Mouse (Mus musculus): ENCODE data around the gene Slc6a11.

Gene Slc6a11

DNA sequence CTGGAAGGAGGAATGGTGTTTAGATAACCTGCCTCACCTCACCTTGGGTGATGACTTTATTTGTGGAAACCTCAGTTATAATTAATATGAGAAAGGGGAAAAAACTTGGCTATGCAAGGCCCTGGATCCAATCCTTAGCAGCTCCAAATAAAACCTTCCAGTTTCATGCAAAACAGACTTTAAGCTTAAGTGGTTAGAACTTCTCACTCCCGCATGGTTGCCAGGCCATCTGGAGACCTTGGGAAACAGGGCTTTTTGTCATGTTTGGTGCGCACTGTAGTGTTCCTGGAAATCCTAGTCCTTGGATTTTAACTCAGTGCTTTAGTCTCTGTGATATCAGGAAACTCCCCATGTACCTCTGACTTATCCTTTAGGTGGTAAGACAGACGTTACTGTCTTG, 47.1 kb downstream of the Slc6a11 start:
- no peak for DNase-seq (ENCODE audit: low read depth, low spot score)

DNA sequence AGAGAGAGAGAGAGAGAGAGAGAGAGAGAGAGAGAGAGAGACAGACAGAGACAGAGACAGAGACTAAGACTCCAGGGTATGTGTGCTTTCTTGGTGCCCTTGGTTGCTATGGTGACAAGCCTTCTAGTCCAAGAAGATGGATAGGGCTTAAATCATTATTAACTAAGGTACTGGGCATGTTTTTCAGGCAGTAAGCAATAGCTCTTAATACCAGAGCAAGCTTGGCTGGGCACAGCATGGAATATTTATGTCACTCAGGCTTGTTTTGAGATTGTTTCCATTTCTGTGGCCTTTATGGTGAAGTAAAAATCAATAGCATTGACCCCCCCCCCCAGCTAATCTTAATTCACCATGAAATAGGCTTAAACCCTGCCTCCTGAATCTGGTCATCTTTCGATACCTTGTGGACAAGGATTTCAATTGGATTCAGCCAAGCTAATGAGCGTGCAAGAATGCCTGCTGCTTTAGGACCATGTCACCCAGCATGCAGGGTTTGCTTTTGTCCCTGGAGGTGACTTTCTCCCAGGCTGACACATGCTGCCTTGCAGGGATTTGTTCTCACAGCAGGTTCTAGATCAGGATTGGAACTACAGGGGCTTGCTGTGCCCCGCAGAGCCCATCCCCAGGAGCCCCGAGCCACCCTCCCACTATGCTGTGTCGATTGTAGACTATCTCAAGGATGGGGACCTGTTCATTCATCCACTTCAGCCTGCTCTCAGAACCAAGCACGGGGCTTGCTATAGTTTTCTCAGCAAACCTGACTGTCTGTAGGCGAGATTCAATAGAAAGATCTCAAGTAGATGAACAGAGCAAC, 51.5 kb downstream of the Slc6a11 start:
- DNase-seq (ENCODE audit: low read depth, low spot score): no peak

- peak; percentile 47 for DNase-seq (ENCODE audit: low read depth, low spot score)
These were observed 56.1 kb downstream of the Slc6a11 start for GRCm38 (mm10) chr6:114187121-114187520.

DNA sequence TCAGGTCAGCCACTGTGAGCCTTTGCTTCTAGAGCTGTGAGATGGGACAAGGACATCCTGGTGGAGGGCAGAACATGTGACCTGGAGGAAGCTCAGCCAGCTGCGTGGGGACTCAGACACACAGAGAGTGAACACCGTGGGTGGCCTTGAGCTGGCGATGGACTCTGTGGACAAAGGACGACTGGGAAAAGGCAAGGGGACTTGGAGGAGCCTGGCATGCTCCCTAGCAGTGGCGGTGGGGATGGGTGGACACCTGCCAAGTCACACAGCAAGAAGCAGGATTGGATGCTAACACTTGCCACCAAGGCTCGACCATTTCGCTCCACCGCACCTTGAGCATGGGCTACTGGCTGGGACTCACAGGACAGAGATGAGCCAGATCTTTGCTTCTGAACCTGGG, 57.8 kb downstream of the Slc6a11 start:
- no peak for DNase-seq (ENCODE audit: low read depth, low spot score)

DNA sequence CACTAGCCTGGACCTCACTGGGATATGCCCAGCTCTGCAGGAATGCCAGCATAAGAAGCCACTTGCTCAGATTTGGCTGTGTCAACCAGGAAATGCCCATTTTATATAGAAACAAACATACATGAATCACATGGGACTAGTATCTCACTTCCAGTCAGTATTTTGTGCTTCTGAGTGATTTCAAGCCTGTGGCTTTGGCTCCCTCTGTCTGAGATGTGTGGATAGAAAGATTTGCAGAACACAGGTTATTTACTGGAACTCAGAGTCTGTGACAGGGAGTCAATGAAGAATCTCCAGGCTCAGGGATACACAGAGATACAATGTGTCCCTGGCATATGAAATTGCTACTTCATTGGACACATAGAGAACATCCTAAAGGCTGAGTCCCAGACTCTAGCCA, 65.0 kb downstream of the Slc6a11 start:
- no peak for DNase-seq (ENCODE audit: low read depth, low spot score)

- DNase-seq (ENCODE audit: low read depth, low spot score): peak; percentile 35
These were observed 68.3 kb downstream of the Slc6a11 start for GRCm38 (mm10) chr6:114199200-114199845.

- no peak for DNase-seq (ENCODE audit: low read depth, low spot score)
These were observed 73.5 kb downstream of the Slc6a11 start for GRCm38 (mm10) chr6:114204557-114204956.

GRCm38 (mm10) chr6:114208296-114208695, 77.3 kb downstream of the Slc6a11 start:
- no peak for DNase-seq (ENCODE audit: low read depth, low spot score)

GRCm38 (mm10) chr6:114214393-114214792, 83.4 kb downstream of the Slc6a11 start:
- DNase-seq (ENCODE audit: low read depth, low spot score): no peak

DNA sequence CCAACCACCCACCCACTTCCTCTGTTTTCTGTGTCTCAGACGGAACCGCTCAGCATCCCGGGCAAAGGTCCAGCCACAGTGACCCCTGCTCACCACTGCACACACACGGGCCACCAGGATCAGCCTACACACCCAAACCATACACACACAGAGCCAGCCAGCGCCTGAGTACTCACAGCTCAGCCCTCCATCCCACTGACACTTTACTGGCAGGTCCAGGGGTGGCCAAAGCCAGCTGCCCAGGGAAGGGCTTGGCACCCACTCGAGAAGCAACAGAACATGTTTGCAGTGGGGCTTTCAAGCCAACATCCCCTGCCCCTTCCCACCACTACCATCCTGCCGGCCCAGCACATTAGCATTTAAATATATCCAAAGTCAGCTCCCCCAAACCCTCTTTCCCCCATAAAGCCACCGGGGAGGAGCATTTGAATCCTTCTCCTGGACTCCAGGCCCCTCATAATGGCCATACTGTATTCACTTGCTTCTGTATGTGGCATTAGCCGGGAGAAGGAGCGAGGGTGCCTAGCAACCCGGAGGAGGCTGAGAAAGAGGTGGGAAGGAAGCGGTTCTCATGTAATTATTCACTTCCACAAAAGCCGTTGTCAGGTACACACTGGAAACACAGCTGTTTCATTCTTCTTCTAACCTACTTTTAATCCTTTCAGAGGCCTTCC, 85.8 kb downstream of the Slc6a11 start:
- DNase-seq (ENCODE audit: low read depth, low spot score): no peak

DNA sequence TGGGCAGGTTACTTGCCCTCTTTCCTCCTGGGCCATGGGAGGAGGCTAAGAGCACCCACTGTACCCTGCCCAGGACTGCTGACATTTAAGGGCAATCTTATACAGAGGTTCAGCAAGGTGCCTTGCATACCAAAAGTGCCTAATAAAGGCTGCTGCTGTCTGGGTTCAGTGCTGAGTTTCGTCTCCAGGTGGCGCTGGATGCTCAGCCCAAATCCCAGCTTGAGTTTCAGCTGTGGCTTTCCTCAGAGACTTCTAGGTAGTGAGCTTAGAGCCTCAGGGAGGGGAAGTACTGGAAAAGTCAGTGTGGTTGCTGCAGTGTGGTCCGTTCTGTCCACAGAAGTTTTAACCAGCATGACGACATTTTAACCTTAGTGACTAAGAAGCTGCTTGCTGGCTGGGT, 93.4 kb downstream of the Slc6a11 start:
- DNase-seq (ENCODE audit: low read depth, low spot score): peak; percentile 45

- no peak for DNase-seq (ENCODE audit: low read depth, low spot score)
These were observed 96.3 kb downstream of the Slc6a11 start for GRCm38 (mm10) chr6:114227378-114227777.

- DNase-seq (ENCODE audit: low read depth, low spot score): no peak
These were observed 97.2 kb downstream of the Slc6a11 start for GRCm38 (mm10) chr6:114228196-114228595.

GRCm38 (mm10) chr6:114238892-114239644, 108.0 kb downstream of the Slc6a11 start:
- no peak for DNase-seq (ENCODE audit: low read depth, low spot score)

DNA sequence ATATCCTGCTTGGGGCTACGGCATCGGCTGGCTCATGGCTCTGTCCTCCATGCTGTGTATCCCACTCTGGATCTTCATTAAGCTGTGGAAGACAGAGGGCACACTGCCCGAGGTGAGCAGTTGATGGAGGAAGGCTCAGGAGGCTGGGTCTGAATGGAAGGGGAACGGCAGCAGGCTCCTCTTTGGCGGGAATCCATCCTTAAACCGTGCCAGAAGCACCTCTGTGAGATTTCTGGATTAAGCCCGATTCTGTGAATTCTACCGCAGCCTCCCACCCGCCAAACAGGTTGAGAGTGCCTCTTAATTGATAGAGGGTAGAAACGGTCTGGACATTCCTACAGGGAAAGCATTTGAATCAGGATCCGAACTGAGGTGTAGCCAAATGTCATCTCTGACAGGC, 114.6 kb downstream of the Slc6a11 start:
- no peak for DNase-seq (ENCODE audit: low read depth, low spot score)

DNA sequence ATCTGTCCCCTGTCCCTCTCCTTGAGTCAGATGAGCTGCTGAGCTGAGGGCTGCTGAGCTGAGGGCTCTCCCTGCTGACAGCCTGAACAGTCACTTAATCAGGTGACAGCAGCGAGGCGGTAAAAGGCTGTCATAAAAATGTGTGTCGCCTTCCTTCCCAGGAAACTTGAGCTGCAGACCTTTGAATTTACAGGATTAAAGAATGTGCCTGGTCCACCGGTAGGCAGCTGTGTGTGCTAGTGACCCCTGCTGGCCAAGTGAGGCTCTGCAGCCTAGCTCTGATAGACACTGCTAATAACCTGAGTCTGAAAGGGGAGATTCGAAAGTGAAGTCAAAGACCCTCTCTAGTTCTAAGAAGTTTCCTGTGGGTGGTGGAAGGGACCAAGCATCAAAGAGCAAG, 119.3 kb downstream of the Slc6a11 start:
- DNase-seq (ENCODE audit: low read depth, low spot score): peak; percentile 74

- DNase-seq (ENCODE audit: low read depth, low spot score): no peak
These were observed 123.9 kb downstream of the Slc6a11 start for GRCm38 (mm10) chr6:114254927-114255326.

- DNase-seq (ENCODE audit: low read depth, low spot score): no peak
These were observed 126.8 kb downstream of the Slc6a11 start for GRCm38 (mm10) chr6:114257762-114258361.

DNA sequence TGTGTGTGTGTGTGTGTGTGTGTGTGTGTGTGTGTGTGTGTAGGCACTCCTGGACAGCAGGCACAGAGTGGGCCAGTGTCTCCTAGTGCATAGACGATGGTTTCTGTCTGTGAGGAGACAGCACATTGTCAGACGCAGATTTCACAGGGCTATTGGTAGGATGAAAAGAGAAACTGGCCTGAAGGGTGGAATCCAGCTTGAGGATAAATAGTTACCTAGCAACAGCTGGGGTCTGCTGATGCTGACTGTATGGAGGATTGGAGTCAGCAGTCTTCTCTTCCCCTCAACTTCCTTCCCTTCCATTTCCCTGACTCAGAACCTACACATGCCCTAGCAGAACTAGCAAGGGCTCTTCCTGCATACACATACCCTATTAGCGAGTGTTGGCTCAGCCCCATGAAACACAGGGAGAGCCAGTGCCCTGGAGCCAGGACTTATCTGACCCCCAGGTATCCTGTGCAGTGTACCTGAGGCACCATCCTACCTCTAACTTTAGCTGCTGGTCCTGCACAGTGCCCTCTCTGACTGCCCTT, 127.7 kb downstream of the Slc6a11 start:
- DNase-seq (ENCODE audit: low read depth, low spot score): no peak

- DNase-seq (ENCODE audit: low read depth, low spot score): no peak
These were observed 130.6 kb downstream of the Slc6a11 start for GRCm38 (mm10) chr6:114261609-114262008.

DNA sequence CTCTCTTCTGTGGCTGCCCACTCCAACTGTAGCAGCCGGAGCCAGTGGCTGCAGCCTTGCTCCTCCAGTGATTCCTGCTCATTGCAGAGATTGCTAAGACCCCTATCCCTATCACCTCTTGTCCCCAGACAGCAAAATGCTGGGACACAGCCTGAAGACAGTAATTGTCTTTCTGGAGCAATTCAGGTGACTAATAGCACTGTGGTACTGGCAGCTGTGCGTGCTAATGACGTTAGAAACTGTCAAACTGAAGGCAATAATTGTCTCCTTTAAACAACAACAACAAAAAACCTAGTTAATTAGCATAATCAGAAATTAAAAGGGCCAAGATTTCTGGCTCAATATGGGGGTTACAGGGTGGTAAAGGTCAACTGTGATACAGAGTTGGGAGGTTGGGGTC, 133.0 kb downstream of the Slc6a11 start:
- DNase-seq (ENCODE audit: low read depth, low spot score): no peak
